Mouse (Mus musculus): ENCODE measurements around the gene Pck2.

Gene Pck2

GRCm38 (mm10) chr14:55524785-55525184 lies 15.3 kb upstream of the Pck2 start, which contains the start of gene Nrl:
Gene Nrl, minus strand, starts transcription at chr14:55524981.
- in situ Hi-C loops (cut with MboI, MseI): loop anchor here in 1 of 2 experiments (25.0 kb wide), 1 partner anchor 1262 kb away; the partner anchor contains the start of genes Abhd4 and Dad1

- in situ Hi-C loops (cut with MboI, MseI): no loop called here
Measured at GRCm38 (mm10) chr14:55526674-55527073, 13.4 kb upstream of the Pck2 start.

DNA sequence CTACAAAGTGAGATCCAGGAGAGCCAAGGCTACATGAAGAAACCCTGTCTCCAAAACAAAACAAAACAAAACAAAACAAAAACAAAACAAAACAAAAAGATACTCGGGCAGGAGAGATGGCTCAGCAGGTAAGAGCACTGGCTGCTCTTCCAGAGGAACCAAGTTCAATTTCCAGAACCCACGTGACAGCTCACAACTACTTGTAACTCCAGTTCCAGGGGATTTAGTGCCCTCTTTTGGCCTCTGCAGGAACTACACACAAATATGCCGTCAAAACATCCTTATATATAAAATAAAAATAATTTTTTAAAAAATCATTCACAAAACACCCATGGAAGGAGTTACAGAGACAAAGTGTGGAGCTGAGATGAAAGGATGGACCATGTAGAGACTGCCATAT lies 12.1 kb upstream of the Pck2 start:
- in situ Hi-C loops (cut with MboI, MseI): no loop called here

DNA sequence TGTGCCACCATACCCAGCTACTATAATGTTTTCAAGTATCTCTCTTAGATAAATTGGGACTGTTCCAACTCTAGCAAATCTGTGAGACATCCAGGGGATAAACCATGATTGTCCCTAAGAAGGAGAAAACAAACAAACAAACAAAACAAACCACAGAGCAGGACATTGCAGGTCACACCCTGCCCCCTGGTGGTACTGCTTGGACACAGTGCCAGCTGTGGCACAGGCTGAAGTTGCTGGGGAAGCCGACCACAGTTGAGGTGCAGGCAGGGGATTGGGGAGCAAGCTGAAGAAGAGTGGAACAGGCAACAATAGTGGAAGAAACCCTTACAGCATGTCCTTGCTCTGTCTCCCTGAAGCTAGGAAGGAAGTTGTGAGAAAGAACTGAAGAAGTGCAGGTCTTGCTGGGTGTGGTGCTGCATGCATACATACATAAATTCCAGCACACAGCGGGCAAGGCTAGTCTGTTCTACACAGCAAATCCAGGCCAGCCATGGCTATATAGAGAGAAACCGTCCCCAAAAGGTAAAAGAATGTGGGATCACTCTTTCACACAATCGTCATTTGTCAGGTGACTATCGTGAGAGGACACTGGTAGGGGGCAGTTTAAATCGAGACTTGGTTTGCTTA lies 3.8 kb upstream of the Pck2 start:
- in situ Hi-C loops (cut with MboI, MseI): no loop called here

DNA sequence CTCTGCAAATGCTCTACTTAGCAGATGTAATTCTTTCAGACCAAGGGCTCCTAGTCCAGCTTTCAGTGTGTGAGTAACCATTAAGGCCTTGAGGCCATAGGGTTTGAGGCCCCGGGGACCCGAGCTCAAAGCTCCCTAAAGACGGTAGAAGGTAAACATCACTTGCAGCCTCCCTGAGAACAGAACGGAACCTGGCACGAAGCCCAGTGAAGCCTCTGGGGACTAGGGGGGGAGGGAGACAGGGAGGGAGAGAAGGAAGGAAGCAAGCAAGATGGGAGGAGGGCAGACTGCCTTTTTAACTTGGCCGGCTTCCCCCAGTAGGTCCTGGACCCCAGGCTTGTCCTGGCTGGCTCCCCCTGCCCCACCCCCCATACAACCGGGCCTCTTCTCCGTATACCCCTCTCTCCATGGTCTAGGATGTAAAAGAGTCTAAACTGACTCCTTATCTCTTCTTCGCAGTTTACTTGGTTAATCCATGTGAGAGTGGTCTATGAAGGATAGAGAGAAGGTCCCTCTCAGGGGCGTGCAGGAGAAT lies 788 bp downstream of the Pck2 start:
- in situ Hi-C loops (cut with MboI, MseI): no loop called here

- in situ Hi-C loops (cut with MboI, MseI): no loop called here
Measured at GRCm38 (mm10) chr14:55542268-55542667, 2.2 kb downstream of the Pck2 start.

DNA sequence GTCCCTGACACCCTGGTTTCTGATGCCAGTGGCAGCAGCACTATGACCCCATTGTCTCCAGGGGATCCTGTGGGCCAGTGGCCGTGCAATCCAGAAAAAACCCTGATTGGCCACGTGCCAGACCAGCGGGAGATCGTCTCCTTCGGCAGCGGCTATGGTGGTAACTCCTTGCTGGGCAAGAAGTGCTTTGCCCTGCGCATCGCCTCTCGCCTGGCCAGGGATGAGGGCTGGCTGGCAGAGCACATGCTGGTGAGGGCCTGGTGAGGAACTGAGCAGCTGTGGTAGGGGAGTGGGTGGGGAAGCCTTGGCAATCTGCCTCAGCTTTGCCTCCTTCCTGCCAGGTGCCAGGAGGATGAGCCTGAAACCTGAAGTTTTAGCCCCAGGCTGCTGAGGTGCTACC lies 4.3 kb downstream of the Pck2 start:
- in situ Hi-C loops (cut with MboI, MseI): no loop called here

GRCm38 (mm10) chr14:55550191-55550590 lies 10.1 kb downstream of the Pck2 start:
- in situ Hi-C loops (cut with MboI, MseI): no loop called here

GRCm38 (mm10) chr14:55551347-55551746 lies 11.3 kb downstream of the Pck2 start:
- in situ Hi-C loops (cut with MboI, MseI): no loop called here

- in situ Hi-C loops (cut with MboI, MseI): no loop called here
Measured at GRCm38 (mm10) chr14:55551794-55552193, 11.7 kb downstream of the Pck2 start.

DNA sequence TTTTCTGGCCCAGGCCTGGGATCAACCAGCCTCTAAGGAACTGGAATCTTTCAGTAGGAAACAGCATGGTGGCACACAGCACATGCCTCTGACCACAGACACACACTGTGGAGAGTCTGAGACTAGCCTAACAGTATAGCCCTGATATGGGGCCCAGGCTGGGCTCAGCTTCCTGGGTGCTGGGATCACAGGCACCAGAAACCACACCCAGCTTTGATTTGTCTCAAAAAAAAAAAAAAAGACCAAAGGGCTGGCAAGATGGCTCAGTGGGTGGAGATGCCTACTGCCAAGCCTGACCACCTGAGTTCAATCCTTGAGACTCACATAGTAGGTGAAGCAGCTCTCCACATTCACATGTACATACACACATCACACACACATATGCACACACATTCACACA lies 14.6 kb downstream of the Pck2 start:
- in situ Hi-C loops (cut with MboI, MseI): no loop called here

- in situ Hi-C loops (cut with MboI, MseI): no loop called here
Measured at GRCm38 (mm10) chr14:55555788-55556187, 15.7 kb downstream of the Pck2 start.

DNA sequence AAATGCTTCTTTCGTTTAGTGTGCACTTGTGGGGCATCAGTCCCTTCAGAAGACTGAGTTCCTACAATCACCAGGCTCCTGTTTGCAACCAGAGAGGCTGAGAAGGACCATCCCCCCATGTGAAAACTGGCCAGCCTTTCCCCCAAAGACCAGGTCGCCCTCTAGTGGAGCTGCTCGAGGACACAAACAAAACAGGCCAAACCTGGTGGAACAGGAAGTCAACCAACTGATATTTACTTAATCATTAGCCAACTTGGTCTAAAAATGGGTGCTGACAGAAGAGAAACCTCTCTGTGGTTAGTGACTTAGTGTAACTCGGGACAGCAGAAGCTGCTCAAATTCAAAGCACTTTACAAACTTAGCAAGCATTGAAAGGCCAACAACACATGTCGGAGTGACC lies 16.9 kb downstream of the Pck2 start:
- in situ Hi-C loops (cut with MboI, MseI): no loop called here

- in situ Hi-C loops (cut with MboI, MseI): no loop called here
Measured at GRCm38 (mm10) chr14:55557587-55557986, 17.5 kb downstream of the Pck2 start.

DNA sequence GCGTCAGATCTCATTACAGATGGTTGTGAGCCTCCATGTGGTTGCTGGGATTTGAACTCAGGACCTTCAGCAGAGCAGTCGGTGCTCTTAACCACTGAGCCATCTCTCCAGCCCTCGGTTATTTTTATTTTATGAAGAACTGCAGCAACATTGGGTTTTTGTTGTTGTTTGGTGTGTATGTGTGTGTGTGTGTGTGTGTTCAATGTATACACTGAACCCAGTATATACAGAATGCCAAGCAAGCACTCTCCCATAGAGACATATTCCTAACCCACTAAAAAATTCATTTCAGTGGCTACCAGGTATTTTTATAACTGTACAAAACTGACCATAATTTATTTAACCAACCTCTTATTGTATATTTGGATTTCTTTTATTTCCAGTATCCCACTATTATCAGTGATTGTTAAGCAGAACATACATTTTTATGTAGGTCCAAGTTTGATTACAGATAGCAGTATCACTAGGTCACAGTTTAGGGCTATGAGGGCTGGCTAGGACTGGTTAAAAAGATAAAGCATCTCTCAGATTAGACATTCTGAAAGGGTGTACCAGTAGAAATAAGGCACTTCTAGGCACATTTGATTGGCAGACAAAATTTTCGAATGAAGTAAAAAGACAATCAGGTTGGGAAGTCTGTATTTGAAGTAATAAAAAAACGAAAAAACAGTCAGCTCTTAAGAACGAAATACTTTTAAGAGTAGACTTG lies 18.8 kb downstream of the Pck2 start:
- in situ Hi-C loops (cut with MboI, MseI): no loop called here

- in situ Hi-C loops (cut with MboI, MseI): no loop called here
Measured at GRCm38 (mm10) chr14:55559799-55560201, 19.7 kb downstream of the Pck2 start, which contains the start of gene Dcaf11. Gene Dcaf11, plus strand, starts transcription at chr14:55560006.

GRCm38 (mm10) chr14:55560202-55561073 lies 20.4 kb downstream of the Pck2 start, which contains the start of gene A730061H03Rik:
Gene A730061H03Rik, minus strand, starts transcription at chr14:55560406.
- in situ Hi-C loops (cut with MboI, MseI): no loop called here

GRCm38 (mm10) chr14:55561860-55562259 lies 21.8 kb downstream of the Pck2 start:
- in situ Hi-C loops (cut with MboI, MseI): no loop called here

DNA sequence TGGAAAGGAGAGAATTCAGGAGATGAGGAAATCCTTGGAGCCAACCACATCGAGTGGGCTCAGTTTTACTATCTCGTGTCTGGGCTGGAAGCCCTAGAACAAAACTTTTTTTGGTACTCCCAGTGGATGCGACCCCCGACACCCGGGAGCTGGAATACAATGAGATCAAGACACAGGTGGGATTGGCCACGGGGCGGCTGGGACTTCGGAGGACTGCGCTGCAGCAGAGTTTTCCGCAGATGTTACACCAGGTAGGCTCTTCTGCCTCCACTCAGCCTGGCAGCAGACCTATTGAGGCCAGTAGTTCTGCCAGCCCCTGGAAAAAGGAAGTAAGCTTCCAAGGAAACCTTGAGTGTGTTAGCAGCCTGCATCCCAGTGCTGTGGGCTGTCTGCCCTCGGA lies 23.2 kb downstream of the Pck2 start:
- in situ Hi-C loops (cut with MboI, MseI): no loop called here

DNA sequence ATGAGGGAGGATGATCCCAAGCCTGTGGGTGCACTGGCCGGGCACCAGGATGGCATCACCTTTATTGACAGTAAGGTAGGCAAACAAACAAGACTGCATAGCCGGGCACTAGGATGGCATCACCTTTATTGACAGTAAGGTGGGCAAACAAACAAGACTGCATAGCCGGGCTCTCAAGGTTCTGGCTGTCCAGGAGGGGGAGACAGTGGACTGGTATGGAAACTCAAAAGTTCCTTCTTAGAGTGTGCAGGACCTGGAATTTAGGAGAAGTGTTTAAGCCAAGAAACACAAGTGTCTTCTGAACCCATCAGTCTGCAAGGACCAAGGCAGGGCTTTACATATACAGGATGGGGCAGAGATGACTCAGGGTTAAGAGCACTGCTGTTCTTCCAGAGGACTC lies 25.7 kb downstream of the Pck2 start:
- in situ Hi-C loops (cut with MboI, MseI): no loop called here

GRCm38 (mm10) chr14:55567496-55567895 lies 27.4 kb downstream of the Pck2 start:
- in situ Hi-C loops (cut with MboI, MseI): no loop called here

- in situ Hi-C loops (cut with MboI, MseI): no loop called here
Measured at GRCm38 (mm10) chr14:55570588-55570987, 30.5 kb downstream of the Pck2 start.
